Mouse (Mus musculus): ENCODE data around the gene Tnxb.

DNA sequence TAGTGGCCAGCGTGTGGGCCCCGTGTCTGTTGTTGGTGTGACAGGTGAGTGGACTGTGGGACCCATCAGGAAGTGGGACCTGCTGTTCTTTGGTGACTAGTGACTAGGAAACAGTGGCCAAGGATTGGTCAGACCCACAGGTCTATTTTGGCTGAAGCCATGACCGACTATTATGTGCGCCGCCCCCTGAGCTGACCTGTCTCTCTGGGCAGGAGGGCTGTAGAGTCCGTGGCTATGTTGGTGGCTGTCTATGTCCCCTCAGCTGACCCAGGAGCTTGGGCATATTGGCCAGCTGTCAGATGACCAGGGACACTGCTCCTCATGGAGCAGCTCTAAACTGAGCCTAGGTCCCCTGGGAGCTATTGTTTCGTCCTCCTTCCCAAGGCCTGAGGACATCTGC lies 18.6 kb downstream of the Tnxb start:
- TF ChIP-seq POLR2A (IDR thresholded peaks at IDR 0.05; ENCODE audit: borderline replicate concordance, extremely low read depth, low read depth, low read length) (no peak), CTCF (IDR thresholded peaks at IDR 0.05; ENCODE audit: insufficient read depth, low read length) (no peak)

Data from lung, adult 2 months (tissue).